Mouse (Mus musculus): ENCODE results near the gene Pnkp. TPM values are rescaled to one million over a fixed set of nuclear protein-coding genes. Genes with fewer than 3 reads are reported as not detected.

The Pnkp gene
- total RNA-seq, 1 experiment from 2014 or later: 89.5 TPM

- no peak for ATAC-seq (replicated peaks; ENCODE audit: insufficient number of reproducible peaks, low FRiP score, low TSS enrichment, poor library complexity, severe bottlenecking)
These were observed 33.5 kb upstream of the Pnkp start for GRCm38 (mm10) chr7:44823409-44823808.

- ATAC-seq (replicated peaks; ENCODE audit: insufficient number of reproducible peaks, low FRiP score, low TSS enrichment, poor library complexity, severe bottlenecking): peak; percentile 64
These were observed 32.1 kb upstream of the Pnkp start for GRCm38 (mm10) chr7:44824872-44825271.

- peak; percentile 49 for ATAC-seq (replicated peaks; ENCODE audit: insufficient number of reproducible peaks, low FRiP score, low TSS enrichment, poor library complexity, severe bottlenecking)
These were observed 30.2 kb upstream of the Pnkp start for GRCm38 (mm10) chr7:44826771-44827170.

- ATAC-seq (replicated peaks; ENCODE audit: insufficient number of reproducible peaks, low FRiP score, low TSS enrichment, poor library complexity, severe bottlenecking): no peak
These were observed 28.2 kb upstream of the Pnkp start for GRCm38 (mm10) chr7:44828706-44829105.

GRCm38 (mm10) chr7:44832763-44833162, 24.2 kb upstream of the Pnkp start:
- no peak for ATAC-seq (replicated peaks; ENCODE audit: insufficient number of reproducible peaks, low FRiP score, low TSS enrichment, poor library complexity, severe bottlenecking)

GRCm38 (mm10) chr7:44835373-44836015, 21.4 kb upstream of the Pnkp start:
- ATAC-seq (replicated peaks; ENCODE audit: insufficient number of reproducible peaks, low FRiP score, low TSS enrichment, poor library complexity, severe bottlenecking): no peak

GRCm38 (mm10) chr7:44836016-44836404, 20.9 kb upstream of the Pnkp start:
- ATAC-seq (replicated peaks; ENCODE audit: insufficient number of reproducible peaks, low FRiP score, low TSS enrichment, poor library complexity, severe bottlenecking): no peak

- no peak for ATAC-seq (replicated peaks; ENCODE audit: insufficient number of reproducible peaks, low FRiP score, low TSS enrichment, poor library complexity, severe bottlenecking)
These were observed 20.4 kb upstream of the Pnkp start for GRCm38 (mm10) chr7:44836423-44837053.

GRCm38 (mm10) chr7:44838073-44838472, 18.9 kb upstream of the Pnkp start:
- no peak for ATAC-seq (replicated peaks; ENCODE audit: insufficient number of reproducible peaks, low FRiP score, low TSS enrichment, poor library complexity, severe bottlenecking)

- ATAC-seq (replicated peaks; ENCODE audit: insufficient number of reproducible peaks, low FRiP score, low TSS enrichment, poor library complexity, severe bottlenecking): 0 out of 2 replicates have a peak, but pooled peaks have one; percentile 3
These were observed 17.8 kb upstream of the Pnkp start for GRCm38 (mm10) chr7:44839171-44839490.

- 0 out of 2 replicates have a peak, but pooled peaks have one; percentile 20 for ATAC-seq (replicated peaks; ENCODE audit: insufficient number of reproducible peaks, low FRiP score, low TSS enrichment, poor library complexity, severe bottlenecking)
These were observed 17.3 kb upstream of the Pnkp start for GRCm38 (mm10) chr7:44839491-44840191.

- no peak for ATAC-seq (replicated peaks; ENCODE audit: insufficient number of reproducible peaks, low FRiP score, low TSS enrichment, poor library complexity, severe bottlenecking)
These were observed 16.5 kb upstream of the Pnkp start for GRCm38 (mm10) chr7:44840426-44840825.

GRCm38 (mm10) chr7:44841825-44842463, 15.0 kb upstream of the Pnkp start:
- no peak for ATAC-seq (replicated peaks; ENCODE audit: insufficient number of reproducible peaks, low FRiP score, low TSS enrichment, poor library complexity, severe bottlenecking)

GRCm38 (mm10) chr7:44845006-44845405, 11.9 kb upstream of the Pnkp start:
- ATAC-seq (replicated peaks; ENCODE audit: insufficient number of reproducible peaks, low FRiP score, low TSS enrichment, poor library complexity, severe bottlenecking): no peak

GRCm38 (mm10) chr7:44846804-44847203, 10.1 kb upstream of the Pnkp start:
- ATAC-seq (replicated peaks; ENCODE audit: insufficient number of reproducible peaks, low FRiP score, low TSS enrichment, poor library complexity, severe bottlenecking): no peak

GRCm38 (mm10) chr7:44847772-44848171, 9.2 kb upstream of the Pnkp start:
- ATAC-seq (replicated peaks; ENCODE audit: insufficient number of reproducible peaks, low FRiP score, low TSS enrichment, poor library complexity, severe bottlenecking): no peak

GRCm38 (mm10) chr7:44848561-44849415, 8.2 kb upstream of the Pnkp start, which contains the start of the genes Akt1s1 and Tbc1d17:
Akt1s1 (plus strand) TSS chr7:44848991.
Tbc1d17 (minus strand) TSS chr7:44849079.
- peak; percentile 75 for ATAC-seq (replicated peaks; ENCODE audit: insufficient number of reproducible peaks, low FRiP score, low TSS enrichment, poor library complexity, severe bottlenecking)

- ATAC-seq (replicated peaks; ENCODE audit: insufficient number of reproducible peaks, low FRiP score, low TSS enrichment, poor library complexity, severe bottlenecking): peak; percentile 25
These were observed 7.4 kb upstream of the Pnkp start for GRCm38 (mm10) chr7:44849416-44850111.

Measured in monocyte, adult 5-6 weeks (primary cell).